Mouse (Mus musculus): ENCODE data around the gene Edem2. TPM values are rescaled to one million over a fixed set of nuclear protein-coding genes. Genes with fewer than 3 reads are reported as not detected.
"Not testable (repeated sequence)": the region's sequence is repeated elsewhere in the genome, so short reads cannot be mapped to it uniquely, and the experiment has no call there.

The Edem2 gene
- polyA plus RNA-seq, 1 experiment from 2014 or later: 34.0 TPM

DNA sequence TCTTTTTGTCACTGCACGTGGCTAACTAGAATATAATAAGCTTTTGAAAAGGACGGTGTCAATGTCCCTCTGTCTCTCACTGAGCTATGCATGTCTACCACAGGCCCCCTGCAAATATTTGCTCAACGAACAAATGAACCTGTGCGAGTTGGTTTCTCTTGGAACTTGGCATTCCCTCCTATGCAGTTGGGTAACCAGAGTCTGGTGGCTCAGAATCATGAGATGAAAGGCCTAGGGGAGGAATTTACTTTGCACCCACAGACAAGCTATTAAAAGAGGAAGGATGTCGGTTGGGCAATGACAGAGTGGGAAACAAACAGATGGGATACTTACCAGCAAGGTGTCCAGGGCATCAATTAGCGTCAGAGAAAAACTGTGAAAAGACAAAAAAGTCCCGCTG lies 3.0 kb downstream of the Edem2 start:
- H3K27ac ChIP-seq (replicated peaks): no peak overlapping the region
- H3K36me3 ChIP-seq: peaks cover 17% of the 10 kb centered on the region
- H3K9me3 ChIP-seq (replicated peaks): no peaks in the 10 kb centered on the region
- WGBS: 90% methylated on average over 7 of the region's 7 CpGs
- no peak for DNase-seq (ENCODE audit: low spot score)
- peaks cover 22% of the 10 kb centered on the region for H3K4me1 ChIP-seq
- no peaks in the 10 kb centered on the region for H3K27me3 ChIP-seq (ENCODE audit: low read depth, poor library complexity, severe bottlenecking)
- H3K4me3 ChIP-seq: no peak overlapping the region

DNA sequence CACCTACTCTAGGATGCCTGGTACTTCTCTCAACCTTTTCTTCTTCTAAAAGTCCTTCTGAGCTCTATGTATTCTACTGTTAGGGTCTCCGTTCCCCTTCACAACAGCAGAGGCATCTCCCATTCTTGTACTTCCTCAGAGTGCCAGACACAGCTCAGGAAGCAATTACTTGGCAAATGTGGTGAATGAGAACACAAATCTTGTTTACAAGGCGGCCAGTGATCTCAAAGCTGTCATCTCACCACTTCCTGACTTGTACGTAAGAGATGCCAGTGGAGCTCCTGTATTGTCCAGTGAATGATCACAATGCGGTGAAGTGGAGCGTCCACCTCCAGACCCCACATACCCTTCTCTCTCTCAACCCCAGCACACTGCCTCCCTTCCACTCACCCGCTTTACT lies 4.7 kb downstream of the Edem2 start:
- WGBS: 87% methylated on average over 6 of the region's 6 CpGs
- H3K4me1 ChIP-seq: peaks cover 19% of the 10 kb centered on the region
- H3K36me3 ChIP-seq: peaks cover 27% of the 10 kb centered on the region
- H3K27me3 ChIP-seq (ENCODE audit: low read depth, poor library complexity, severe bottlenecking): no peaks in the 10 kb centered on the region
- no peak for DNase-seq (ENCODE audit: low spot score)
- no peak overlapping the region for H3K4me3 ChIP-seq
- no peaks in the 10 kb centered on the region for H3K9me3 ChIP-seq (replicated peaks)
- no peak overlapping the region for H3K27ac ChIP-seq (replicated peaks)

DNA sequence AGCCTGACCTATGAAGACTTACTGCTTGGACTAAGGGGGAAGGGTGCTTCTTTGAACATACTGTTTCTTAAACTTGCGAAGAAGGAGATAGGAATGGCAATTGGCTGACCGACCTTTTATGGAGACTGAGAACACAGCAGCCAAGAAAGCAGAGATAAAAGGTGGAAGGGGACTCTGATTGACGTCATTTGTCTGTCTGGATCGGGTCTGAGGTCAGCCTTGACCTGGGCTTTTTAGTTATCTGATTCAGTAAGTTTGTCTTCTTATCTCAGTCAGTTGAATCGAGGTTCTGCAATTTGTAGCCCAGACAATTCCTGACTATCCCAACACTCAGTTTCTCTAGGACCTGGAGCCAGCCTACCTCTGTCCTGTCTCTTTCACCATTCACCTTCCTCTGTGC lies 5.2 kb downstream of the Edem2 start:
- Histone ChIP-seq H3K4me3 (no peak overlapping the region), H3K27me3 (ENCODE audit: low read depth, poor library complexity, severe bottlenecking) (no peaks in the 10 kb centered on the region), H3K27ac (replicated peaks) (no peak overlapping the region), H3K9me3 (replicated peaks) (no peaks in the 10 kb centered on the region), H3K4me1 (peaks cover 14% of the 10 kb centered on the region), H3K36me3 (peaks cover 31% of the 10 kb centered on the region)
- 85% methylated on average over 5 of the region's 5 CpGs for WGBS
- DNase-seq (ENCODE audit: low spot score): no peak

DNA sequence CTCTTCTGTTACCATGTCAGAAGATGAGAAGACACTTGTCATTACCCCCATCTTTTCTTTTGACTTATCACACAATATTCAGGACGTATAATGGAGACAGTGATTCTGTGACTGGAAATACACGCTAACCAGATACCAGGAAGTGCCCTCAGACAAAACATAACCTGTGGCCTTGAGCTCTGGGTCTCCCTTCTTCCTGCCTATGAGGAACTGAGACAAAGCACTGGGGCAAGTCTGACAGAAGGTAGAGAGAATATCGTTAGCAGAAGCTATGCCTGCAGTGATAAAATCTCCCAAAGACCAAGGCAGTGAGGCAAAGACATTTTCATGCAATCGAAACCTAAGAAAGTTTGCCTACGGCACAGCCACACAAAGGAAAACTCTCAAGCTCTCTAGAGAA lies 8.7 kb downstream of the Edem2 start:
- H3K27ac ChIP-seq (replicated peaks): no peak overlapping the region
- 87% methylated on average over 5 of the region's 5 CpGs for WGBS
- H3K4me3 ChIP-seq: no peak overlapping the region
- no peaks in the 10 kb centered on the region for H3K9me3 ChIP-seq (replicated peaks)
- H3K4me1 ChIP-seq: no peaks in the 10 kb centered on the region
- no peaks in the 10 kb centered on the region for H3K27me3 ChIP-seq (ENCODE audit: low read depth, poor library complexity, severe bottlenecking)
- H3K36me3 ChIP-seq: peaks cover 47% of the 10 kb centered on the region
- DNase-seq (ENCODE audit: low spot score): no peak

DNA sequence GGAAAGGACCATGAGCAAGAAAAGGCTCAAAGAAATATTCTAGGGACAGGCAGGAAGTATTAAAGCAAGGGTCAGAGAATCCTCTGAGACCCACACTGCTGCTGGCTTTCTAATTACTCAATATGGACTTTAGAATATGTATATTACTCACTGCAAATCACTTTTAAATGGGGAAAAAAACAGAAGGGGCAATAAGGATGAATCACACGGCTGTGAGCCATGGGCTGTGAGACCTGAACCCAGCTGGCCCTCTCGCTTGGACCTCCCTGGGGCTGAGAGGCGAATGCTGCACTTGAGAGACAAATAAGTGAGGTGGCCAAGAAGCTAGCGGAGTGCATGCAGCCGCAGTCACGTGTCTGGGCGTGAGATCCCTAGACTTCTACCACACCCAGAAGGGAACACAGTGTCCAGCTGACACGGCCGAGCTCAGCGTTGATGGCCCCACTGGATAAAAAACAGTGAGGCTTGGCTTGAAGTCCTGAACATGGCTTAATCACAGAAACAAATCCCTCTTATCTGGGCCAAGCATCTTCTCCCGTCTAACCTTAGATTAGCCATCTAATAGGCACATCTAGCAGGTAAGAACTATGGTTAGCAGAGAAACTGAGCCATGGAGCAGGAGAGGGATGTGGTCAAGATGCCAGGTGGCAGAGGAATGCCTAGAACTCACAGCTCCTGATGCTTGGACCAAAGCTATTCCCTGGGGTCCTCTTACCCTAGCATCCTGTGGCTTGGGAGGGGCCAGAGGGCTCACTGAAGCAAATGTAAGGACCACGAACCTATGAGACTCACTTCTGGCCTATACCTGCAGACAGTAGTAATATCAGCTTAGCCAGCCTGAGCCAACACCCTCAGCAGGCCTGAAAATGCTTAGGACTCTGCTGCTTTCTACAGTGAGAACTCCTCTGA lies 11.9 kb downstream of the Edem2 start:
- DNase-seq (ENCODE audit: low spot score): no peak
- no peak overlapping the region for H3K27ac ChIP-seq (replicated peaks)
- H3K27me3 ChIP-seq (ENCODE audit: low read depth, poor library complexity, severe bottlenecking): no peaks in the 10 kb centered on the region
- H3K4me1 ChIP-seq: no peaks in the 10 kb centered on the region
- 89% methylated on average over 12 of the region's 12 CpGs for WGBS
- peaks cover 67% of the 10 kb centered on the region for H3K36me3 ChIP-seq
- H3K4me3 ChIP-seq: no peak overlapping the region
- H3K9me3 ChIP-seq (replicated peaks): no peaks in the 10 kb centered on the region

DNA sequence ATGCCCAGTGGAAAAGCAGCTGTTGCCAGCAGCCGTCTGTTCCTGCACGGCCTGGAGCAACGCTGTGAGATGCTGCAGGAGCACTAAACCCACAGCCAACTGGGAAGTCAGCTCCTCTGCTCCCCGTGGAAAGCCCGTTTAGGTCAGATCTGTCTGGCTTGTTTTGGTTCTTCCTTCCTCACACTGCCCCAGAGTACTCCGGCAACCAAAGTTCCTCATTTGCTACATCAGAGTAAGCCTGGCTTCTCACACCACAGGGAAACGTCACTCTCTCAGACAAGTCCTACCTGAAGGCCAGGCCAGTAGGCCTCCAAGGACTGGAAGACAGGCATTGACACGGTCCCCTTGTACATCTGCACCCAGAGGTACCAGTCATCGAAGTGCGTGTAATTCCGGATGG lies 18.7 kb downstream of the Edem2 start:
- WGBS: 92% methylated on average over 11 of the region's 11 CpGs
- H3K27me3 ChIP-seq (ENCODE audit: low read depth, poor library complexity, severe bottlenecking): no peaks in the 10 kb centered on the region
- no peak for DNase-seq (ENCODE audit: low spot score)
- H3K4me1 ChIP-seq: no peaks in the 10 kb centered on the region
- peaks cover 82% of the 10 kb centered on the region for H3K36me3 ChIP-seq
- no peak overlapping the region for H3K27ac ChIP-seq (replicated peaks)
- H3K4me3 ChIP-seq: no peak overlapping the region
- no peaks in the 10 kb centered on the region for H3K9me3 ChIP-seq (replicated peaks)

DNA sequence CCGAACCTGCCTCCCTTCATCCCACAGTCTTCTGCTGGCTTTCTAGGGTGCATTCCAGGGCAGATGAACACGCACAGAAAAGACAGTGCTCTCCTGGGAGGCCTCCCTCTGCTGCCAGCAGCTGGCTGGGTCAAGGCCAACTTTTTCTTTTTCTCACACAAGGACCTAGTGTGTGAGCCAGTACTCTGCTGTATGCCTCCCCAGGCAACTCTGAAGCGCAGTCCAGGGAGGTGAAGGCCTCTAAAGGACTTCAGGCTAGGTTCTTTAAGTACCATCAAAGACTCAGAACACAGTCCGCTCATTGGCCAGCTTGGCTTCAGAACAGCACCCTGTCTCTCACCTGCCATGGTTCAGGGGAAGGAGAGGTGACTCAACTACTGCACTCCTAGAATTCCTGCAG lies 22.0 kb downstream of the Edem2 start:
- Histone ChIP-seq H3K27ac (replicated peaks) (no peak overlapping the region), H3K9me3 (replicated peaks) (no peaks in the 10 kb centered on the region), H3K27me3 (ENCODE audit: low read depth, poor library complexity, severe bottlenecking) (no peaks in the 10 kb centered on the region), H3K4me3 (no peak overlapping the region), H3K4me1 (peaks cover 7% of the 10 kb centered on the region), H3K36me3 (peaks cover 68% of the 10 kb centered on the region)
- 88% methylated on average over 4 of the region's 4 CpGs for WGBS
- DNase-seq (ENCODE audit: low spot score): no peak

DNA sequence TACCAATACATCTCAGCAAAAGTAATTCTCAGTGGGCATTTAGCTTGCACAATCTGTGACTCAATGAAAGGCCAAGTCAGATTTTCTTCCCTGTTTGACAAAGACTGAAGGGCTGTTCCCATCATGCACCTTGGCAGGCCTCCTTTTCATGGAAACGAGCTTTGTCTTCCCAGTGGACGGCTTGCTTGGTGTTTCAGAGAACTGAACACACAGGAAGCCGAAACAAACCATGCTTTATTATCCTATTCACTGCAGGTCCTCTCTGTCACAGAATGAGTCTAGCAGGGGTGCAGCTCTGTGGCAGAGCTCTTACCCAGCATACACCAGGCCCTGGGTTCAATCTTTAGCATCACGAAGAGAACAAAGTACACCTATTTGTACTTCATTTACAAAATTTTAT lies 25.6 kb downstream of the Edem2 start:
- Histone ChIP-seq H3K36me3 (peaks cover 50% of the 10 kb centered on the region), H3K27me3 (ENCODE audit: low read depth, poor library complexity, severe bottlenecking) (no peaks in the 10 kb centered on the region), H3K27ac (replicated peaks) (peak overlapping the region; percentile 75), H3K4me1 (peaks cover 7% of the 10 kb centered on the region), H3K9me3 (replicated peaks) (no peaks in the 10 kb centered on the region), H3K4me3 (no peak overlapping the region)
- 44% methylated on average over 4 of the region's 4 CpGs for WGBS
- peak; percentile 31 for DNase-seq (ENCODE audit: low spot score)

DNA sequence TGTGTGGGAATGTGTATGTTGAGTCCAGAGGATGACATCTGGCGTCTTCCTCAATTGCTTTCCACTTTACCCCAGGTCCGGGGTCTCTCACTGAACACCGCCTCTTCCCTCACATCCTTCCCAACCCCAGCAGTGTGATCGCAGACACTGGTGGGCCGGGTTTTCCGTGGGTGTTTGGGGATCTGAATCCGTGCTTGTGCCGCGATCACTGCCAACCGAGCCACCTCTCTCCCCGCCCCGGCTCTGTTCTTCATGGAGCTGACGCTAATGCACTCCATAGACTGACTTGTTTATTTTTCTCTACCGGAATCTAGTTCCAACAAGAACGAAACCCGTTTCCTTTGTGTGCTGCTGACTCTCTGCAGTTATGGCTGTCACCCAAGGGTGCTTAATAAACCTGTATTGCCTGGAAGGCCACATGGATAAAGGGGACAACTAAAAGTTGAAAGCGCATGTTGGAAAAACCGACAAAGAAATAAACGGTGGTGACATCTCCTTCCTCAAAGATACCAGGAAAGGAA lies 27.8 kb downstream of the Edem2 start:
- H3K4me1 ChIP-seq: peaks cover 7% of the 10 kb centered on the region
- no peaks in the 10 kb centered on the region for H3K9me3 ChIP-seq (replicated peaks)
- peaks cover 35% of the 10 kb centered on the region for H3K36me3 ChIP-seq
- H3K27me3 ChIP-seq (ENCODE audit: low read depth, poor library complexity, severe bottlenecking): no peaks in the 10 kb centered on the region
- H3K27ac ChIP-seq (replicated peaks): no peak overlapping the region
- WGBS: 93% methylated on average over 19 of the region's 19 CpGs
- no peak overlapping the region for H3K4me3 ChIP-seq
- no peak for DNase-seq (ENCODE audit: low spot score)

DNA sequence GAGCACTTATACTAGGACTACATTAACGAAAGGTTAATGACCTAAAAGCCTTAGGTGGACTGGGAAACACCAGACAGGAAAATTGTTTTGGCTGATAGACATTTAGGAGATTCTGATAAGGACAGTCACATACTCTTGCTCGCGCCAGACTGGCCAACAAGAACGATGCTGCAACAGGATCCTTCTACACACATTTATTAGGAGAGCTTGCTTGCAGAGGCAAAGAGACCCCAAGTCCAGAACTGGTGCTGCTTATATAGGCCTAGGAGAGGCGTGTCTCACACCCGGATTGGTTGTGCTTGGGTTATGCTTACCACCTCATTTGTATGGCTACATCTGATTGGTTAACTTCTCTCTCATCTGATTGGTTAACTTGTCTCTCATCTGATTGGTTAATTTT lies 30.8 kb downstream of the Edem2 start:
- WGBS: 95% methylated on average over 6 of the region's 6 CpGs
- not testable (repeated sequence) for H3K4me1 ChIP-seq; H3K27me3 ChIP-seq (ENCODE audit: low read depth, poor library complexity, severe bottlenecking); H3K4me3 ChIP-seq; H3K9me3 ChIP-seq (replicated peaks); DNase-seq (ENCODE audit: low spot score); H3K27ac ChIP-seq (replicated peaks)
- H3K36me3 ChIP-seq: peaks cover 14% of the 10 kb centered on the region

DNA sequence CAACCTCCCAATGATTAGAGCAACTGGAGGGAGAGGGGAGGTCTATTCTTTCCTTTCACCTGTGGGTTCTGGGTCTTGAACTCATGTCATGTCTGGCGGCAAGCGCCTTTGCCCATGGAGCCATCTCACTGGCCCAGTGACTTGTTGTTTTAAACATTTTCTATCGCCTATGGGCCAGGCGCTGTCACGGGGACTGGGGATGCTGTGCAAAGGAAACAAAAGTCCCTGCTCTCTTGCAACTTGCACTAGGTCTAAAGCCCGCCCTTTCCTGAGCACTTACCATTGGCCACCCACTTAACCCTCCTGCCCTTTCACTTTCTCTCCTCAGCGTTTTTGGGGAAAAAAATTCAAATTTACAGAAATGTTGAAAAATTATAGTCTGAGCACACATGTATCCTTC lies 32.4 kb downstream of the Edem2 start:
- Histone ChIP-seq H3K27ac (replicated peaks) (no peak overlapping the region), H3K27me3 (ENCODE audit: low read depth, poor library complexity, severe bottlenecking) (no peaks in the 10 kb centered on the region), H3K36me3 (peaks cover 10% of the 10 kb centered on the region), H3K4me1 (no peaks in the 10 kb centered on the region), H3K9me3 (replicated peaks) (no peaks in the 10 kb centered on the region), H3K4me3 (no peak overlapping the region)
- no peak for DNase-seq (ENCODE audit: low spot score)
- 73% methylated on average over 7 of the region's 7 CpGs for WGBS

DNA sequence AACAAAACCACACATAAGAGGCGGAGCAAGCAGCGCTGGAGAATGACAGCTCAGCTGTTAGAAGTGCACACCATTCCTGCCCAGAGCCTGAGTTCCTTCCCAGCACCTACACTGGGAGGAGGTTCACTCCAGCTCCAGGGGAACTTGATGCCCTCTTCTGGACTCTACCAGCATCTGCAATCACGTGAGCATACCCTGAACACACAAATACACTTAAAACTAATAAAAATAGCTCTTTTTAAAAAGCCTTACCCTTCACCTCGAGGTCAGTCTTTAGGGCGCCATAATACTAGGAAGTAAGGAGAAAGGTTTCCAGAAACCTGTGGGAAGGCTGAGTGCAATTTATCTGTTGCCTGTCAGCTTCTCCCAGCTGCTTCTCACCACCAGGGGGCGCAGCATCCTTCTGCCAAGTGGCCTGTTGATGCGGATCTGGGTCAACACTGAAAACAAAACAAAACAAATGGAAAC lies 33.1 kb downstream of the Edem2 start:
- peak; percentile 83 for DNase-seq (ENCODE audit: low spot score)
- Histone ChIP-seq H3K36me3 (peaks cover 4% of the 10 kb centered on the region), H3K4me1 (peaks cover 4% of the 10 kb centered on the region), H3K4me3 (no peak overlapping the region), H3K9me3 (replicated peaks) (no peaks in the 10 kb centered on the region), H3K27ac (replicated peaks) (no peak overlapping the region), H3K27me3 (ENCODE audit: low read depth, poor library complexity, severe bottlenecking) (no peaks in the 10 kb centered on the region)
- 13% methylated on average over 7 of the region's 7 CpGs for WGBS

DNA sequence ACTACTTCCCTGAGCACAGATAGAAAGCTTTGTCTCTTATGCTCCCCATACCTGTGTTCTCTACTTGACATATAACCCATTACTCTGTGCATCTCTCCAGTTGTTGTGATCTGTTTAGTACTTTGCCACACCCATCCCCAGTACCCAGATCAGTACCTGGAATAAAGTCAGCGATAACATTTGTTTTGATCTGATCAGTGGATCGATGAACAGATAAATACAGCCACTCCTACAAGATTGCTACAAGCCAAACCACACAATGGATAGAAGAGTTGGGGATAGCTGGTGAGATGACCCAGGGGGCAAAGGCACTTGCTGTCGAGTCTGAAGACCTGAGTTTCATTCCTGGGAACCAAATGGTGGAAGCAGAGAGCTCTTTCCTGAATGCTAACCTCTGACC lies 34.0 kb downstream of the Edem2 start:
- Histone ChIP-seq H3K9me3 (replicated peaks) (no peaks in the 10 kb centered on the region), H3K36me3 (no peaks in the 10 kb centered on the region), H3K4me3 (no peak overlapping the region), H3K27me3 (ENCODE audit: low read depth, poor library complexity, severe bottlenecking) (no peaks in the 10 kb centered on the region), H3K27ac (replicated peaks) (no peak overlapping the region), H3K4me1 (peaks cover 12% of the 10 kb centered on the region)
- WGBS: 79% methylated on average over 3 of the region's 3 CpGs
- no peak for DNase-seq (ENCODE audit: low spot score)
